Mouse (Mus musculus) thymus, postnatal 25 days (tissue): ENCODE data around the gene Ryr1.

ENCODE experiments used
- DNase-seq: peaks from one replicate; pipeline ENCODE4 v3.0.0; 2022

Ryr1 gene

GRCm38 (mm10) chr7:29124970-29125369 is at the start of gene Ryr1:
Gene Ryr1, minus strand, starts transcription at chr7:29125179.
- peak; percentile 69 for DNase-seq

- no peak for DNase-seq
These were observed 47.5 kb upstream of the Ryr1 start for GRCm38 (mm10) chr7:29172390-29173016.

GRCm38 (mm10) chr7:29171562-29172097 is 46.7 kb upstream of the Ryr1 start:
- no peak for DNase-seq

- DNase-seq, result no peak
These were observed 46.0 kb upstream of the Ryr1 start for GRCm38 (mm10) chr7:29170755-29171561.

- DNase-seq, result no peak
These were observed 45.2 kb upstream of the Ryr1 start, which contains the start of the genes Ggn and Spred3 for GRCm38 (mm10) chr7:29170066-29170754. Gene Ggn, plus strand, starts transcription at chr7:29170210. Gene Spred3, minus strand, starts transcription at chr7:29170411.

GRCm38 (mm10) chr7:29169231-29170065 is 44.5 kb upstream of the Ryr1 start:
- DNase-seq, result peak; percentile 25

GRCm38 (mm10) chr7:29168791-29169230 is 43.8 kb upstream of the Ryr1 start:
- DNase-seq, result no peak

GRCm38 (mm10) chr7:29168121-29168695 is 43.2 kb upstream of the Ryr1 start:
- no peak for DNase-seq

GRCm38 (mm10) chr7:29167656-29168055 is 42.7 kb upstream of the Ryr1 start:
- DNase-seq, result no peak

- DNase-seq, result peak; percentile 49
These were observed 38.0 kb upstream of the Ryr1 start for GRCm38 (mm10) chr7:29162750-29163525.

GRCm38 (mm10) chr7:29162294-29162693 is 37.3 kb upstream of the Ryr1 start:
- no peak for DNase-seq

GRCm38 (mm10) chr7:29158264-29158663 is 33.3 kb upstream of the Ryr1 start:
- no peak for DNase-seq

GRCm38 (mm10) chr7:29155838-29156782 is 31.1 kb upstream of the Ryr1 start, which contains the start of gene Fam98c:
Gene Fam98c, minus strand, starts transcription at chr7:29156234.
- DNase-seq, result peak; percentile 88

- DNase-seq, result peak; percentile 84
These were observed 30.3 kb upstream of the Ryr1 start for GRCm38 (mm10) chr7:29155196-29155837.

GRCm38 (mm10) chr7:29154018-29154720 is 29.2 kb upstream of the Ryr1 start:
- DNase-seq, result no peak

- DNase-seq, result no peak
These were observed 26.5 kb upstream of the Ryr1 start for GRCm38 (mm10) chr7:29151486-29151885.

- no peak for DNase-seq
These were observed 23.8 kb upstream of the Ryr1 start for GRCm38 (mm10) chr7:29148771-29149170.

GRCm38 (mm10) chr7:29146625-29147367 is 21.8 kb upstream of the Ryr1 start:
- no peak for DNase-seq
